Mouse (Mus musculus): ENCODE measurements around the gene Sod1.

GRCm38 (mm10) chr16:90241875-90242274 is 21.3 kb downstream of the Sod1 start:
- no peak for TF ChIP-seq USF1 (IDR thresholded peaks at IDR 0.05; ENCODE audit: low read depth)
- no peak for TF ChIP-seq CTCF (IDR thresholded peaks at IDR 0.05; ENCODE audit: control insufficient read depth, insufficient read depth, insufficient read length)
- no peak for TF ChIP-seq MYOG (IDR thresholded peaks at IDR 0.05; ENCODE audit: control insufficient read depth, extremely low read depth, insufficient read length)
- no peak for TF ChIP-seq MAX (IDR thresholded peaks at IDR 0.05)
- TF ChIP-seq MYOD1 (IDR thresholded peaks at IDR 0.05; ENCODE audit: control insufficient read depth, insufficient read length, low read depth) = no peak
- no peak for TF ChIP-seq CEBPB (IDR thresholded peaks at IDR 0.05; ENCODE audit: low read depth)

Measured in C2C12 (cell line).